Mouse (Mus musculus) A20 (cell line): ENCODE measurements around the gene Cyp2s1.

Experiments used
- DNase-seq: peaks from one replicate; pipeline ENCODE4 v3.0.0-alpha.2; 2011; ENCODE audit warnings: low read depth, low spot score

Gene Cyp2s1

DNA sequence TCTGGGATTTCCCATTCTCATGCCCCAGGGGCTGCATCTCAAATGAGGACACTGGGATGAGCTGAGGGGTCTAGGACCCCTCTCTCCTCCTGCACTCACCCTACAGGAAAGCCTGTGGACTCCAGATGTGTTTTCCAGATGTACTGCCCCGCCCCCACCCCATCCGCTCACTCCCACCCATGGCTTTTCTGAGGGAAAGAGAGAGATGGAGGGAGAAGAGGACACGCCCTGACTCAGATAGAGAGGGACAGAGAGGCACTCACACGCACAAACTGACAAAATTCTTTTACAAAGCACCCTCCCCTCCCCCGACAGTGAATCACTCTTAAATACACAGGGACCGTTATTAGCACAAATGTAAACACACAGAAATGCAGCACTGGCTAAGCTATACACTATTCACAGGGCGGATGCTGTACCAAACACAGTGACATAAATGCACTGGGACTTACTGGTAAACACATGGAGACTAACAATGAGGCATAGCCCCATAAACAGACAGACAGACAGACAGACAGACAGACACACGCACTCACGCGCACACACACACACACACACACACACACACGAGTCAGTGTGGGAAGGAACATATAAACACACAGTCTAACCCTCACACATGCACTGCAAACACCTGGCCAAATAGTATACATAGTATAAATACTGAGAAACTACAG lies 34.6 kb downstream of the Cyp2s1 start:
- DNase-seq, result no peak

DNA sequence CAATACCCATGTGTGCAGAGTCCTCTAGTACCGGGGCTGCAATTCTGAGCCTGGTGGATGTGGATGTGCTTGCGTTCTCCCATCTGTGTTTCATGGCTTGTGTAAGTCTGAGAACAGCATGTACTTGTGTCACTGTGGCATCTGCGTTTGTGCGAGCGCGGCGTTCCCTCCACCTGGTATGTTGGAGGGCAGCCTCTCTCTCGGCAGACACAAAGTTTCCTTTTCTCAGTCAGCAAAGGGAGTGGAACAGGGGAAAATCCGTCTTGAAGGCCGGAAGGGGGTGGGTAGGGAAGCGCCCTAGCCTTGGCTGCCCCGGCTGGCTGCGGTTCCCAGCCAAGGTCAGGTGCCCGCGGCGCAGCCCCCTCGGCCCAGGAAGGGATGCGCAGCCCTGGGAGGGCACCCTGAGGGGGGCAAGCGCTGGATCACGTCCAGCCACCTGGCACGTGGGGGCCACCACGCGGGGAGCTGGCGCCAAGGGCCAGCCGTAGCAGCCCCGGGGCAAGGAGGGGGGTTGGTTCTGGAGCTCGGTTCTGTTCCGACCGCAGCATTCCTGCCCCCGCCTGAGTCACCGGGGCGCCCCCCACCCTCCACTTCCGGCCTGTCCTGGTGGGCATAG lies 35.3 kb downstream of the Cyp2s1 start:
- no peak for DNase-seq

- no peak for DNase-seq
These were observed 36.0 kb downstream of the Cyp2s1 start for GRCm38 (mm10) chr7:25780753-25781152.

- DNase-seq, result no peak
These were observed 36.7 kb downstream of the Cyp2s1 start for GRCm38 (mm10) chr7:25780021-25780420.

DNA sequence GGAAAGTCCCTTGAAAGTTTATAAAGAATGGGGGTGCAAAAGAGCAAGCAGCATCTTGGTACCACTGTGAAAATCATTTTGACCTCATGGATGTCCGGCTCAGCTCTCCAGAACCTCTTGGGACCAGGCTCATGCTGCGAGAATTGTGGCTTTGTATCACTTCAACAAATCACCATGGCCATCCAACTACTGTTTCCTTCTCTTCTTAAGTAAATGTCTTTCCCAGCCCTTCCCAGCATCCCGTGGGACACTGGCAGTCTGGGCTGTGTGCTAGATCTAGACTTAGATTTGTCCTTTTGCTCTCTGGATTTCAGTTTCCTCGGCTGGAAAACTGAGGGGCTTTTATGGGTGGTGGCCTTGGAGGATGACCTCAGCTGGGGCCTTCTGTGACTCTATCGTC lies 48.5 kb downstream of the Cyp2s1 start:
- DNase-seq, result no peak

GRCm38 (mm10) chr7:25766108-25766507 lies 50.6 kb downstream of the Cyp2s1 start:
- no peak for DNase-seq

DNA sequence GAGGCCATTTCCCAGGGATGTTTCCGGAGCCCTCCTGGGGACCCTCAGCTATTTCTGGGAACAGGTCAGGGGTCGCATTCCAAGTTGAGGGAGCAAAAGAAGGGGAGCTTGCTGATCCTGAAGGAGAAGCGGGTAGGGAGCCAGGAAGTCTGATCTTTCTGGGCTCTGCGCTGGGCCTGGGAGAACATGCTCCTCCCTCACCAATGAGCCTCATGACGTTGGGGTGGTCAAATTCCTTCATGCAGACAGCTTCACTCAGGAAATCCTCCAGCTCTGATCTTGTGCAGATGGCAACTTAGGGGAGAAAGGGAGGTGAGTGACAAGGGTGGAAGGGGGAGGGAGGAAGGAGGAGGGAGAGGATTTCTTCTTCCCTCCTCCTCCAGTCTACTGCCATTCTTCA lies 52.5 kb downstream of the Cyp2s1 start:
- no peak for DNase-seq

GRCm38 (mm10) chr7:25763678-25764077 lies 53.0 kb downstream of the Cyp2s1 start:
- no peak for DNase-seq

- no peak for DNase-seq
These were observed 55.4 kb downstream of the Cyp2s1 start for GRCm38 (mm10) chr7:25761354-25761753.

DNA sequence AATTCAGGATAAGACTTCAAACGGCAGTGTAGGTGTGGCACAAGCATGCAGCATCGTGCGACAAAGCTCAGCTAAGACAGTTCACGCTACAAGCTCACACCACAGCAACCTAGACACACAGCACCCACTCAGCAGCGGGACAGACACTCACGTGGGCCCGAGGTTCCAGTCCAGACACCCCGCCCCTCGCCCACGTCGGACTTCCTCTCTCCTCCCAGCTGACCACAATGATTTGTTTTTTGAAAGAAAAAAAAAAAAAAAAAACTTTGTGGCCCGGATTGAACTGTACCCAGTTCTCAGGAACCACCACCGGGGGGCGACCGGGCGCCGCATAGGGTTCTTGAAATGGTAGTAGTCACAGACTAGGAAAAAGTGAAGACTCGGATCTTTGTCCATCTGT lies 60.7 kb downstream of the Cyp2s1 start:
- DNase-seq, result peak; percentile 92

DNA sequence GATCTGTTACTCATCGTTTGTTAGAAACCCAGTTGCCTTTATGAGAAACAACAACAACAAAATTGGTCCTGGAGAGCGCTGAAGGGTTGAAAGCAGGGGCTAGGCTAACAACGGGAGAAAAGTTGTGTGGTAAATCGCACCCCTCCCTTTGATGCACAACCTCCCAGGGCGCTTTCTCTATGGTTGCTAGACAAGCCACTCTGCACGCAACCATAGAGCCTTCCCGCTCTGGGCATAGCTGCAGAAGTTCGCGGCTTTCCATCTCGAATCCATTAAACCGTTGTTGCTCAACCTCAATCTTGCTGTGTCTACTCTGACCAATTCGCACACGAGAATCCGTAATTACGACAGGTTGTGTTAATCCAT lies 61.3 kb downstream of the Cyp2s1 start:
- no peak for DNase-seq

DNA sequence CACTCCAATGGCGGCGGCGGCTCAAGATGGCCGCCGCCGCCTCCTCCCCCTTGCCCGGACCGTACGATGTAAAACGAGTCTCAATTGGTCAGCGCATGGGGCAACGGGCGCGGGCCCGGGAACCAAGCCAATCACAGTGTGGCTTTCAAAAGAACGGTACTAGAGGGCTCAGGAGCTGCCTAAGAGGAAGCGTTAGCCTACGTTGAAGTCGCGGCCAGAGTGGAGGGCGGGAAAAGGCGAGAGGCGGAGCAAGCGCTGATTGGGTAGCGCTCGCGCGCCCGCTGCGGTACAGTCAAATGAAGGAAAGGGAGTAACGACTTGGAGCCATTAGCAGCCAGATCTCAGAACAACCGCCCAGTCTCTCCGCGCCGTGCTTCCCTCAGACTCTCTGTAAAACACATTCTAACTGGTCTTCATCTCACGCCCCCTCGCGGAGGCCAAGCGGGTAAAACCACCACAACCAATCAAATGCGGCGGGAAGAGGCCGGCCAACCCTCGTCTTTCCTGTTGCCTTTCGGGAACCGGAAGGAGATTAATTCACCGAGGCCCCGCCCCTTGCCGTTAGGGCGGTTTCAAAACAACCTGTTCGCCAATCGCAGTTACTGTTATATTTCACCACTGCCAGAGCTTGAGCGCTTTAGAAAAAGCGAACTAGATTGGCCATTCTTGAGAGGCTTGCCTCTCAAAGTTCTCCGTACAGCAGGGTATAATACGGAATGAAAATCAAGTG lies 61.8 kb downstream of the Cyp2s1 start, which contains the start of gene Hnrnpul1:
Hnrnpul1 (minus strand) TSS at position 20 of the 730 bp plus-strand sequence.
- DNase-seq, result peak; percentile 100

DNA sequence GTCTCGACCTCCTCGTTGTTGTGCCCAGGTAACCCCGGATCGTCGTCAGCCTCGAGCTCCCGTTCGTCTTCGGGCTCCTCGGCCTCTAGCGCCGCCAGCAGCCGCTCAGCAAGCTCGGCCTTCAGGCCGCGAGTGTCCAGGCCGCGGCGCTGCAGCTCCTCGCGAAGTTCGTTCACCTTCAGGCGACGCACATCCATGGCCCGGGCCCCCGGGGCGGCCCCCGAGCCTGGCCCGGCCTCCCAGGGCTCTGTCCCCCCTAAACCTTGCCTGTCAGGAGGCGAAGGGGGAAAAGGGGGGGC lies 62.3 kb downstream of the Cyp2s1 start:
- no peak for DNase-seq

DNA sequence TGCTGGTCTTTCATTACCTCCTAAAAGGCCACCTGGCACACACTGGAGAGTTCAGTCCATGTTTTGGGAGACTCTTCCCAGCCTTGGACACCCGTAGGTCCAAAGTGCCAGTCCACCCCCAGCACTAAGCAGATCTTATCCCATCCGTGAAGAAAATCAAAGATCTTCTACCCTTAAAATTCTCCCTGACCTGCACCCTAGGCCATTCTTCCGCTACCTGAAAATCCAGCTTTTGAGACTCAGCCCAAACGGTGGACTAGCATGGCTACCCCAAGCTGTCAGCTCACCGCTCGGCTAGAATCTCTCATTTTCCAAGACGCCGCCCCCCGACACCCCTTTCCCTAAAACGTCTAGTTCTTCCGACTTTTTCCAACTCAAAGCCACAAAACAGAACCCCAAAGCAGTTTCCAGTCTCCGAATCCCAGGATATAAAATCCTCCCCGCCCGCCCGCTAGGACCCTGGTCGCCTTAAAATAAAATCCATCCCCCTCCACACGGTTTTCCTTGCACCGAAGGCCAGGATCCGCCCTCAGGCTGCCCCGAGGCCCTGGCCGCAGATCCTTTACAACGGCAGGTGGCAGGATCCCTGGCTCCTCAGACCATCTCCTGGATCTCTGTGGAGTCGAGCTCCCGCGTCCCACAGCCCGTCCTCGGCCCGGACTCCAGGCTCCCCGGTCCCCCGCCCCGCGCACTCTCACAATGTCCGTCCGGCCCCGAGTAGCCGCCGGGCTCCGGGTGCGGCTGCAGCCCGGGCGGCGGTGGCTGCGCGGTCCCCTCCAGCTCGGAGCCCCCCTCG lies 62.9 kb downstream of the Cyp2s1 start:
- peak; percentile 15 for DNase-seq

DNA sequence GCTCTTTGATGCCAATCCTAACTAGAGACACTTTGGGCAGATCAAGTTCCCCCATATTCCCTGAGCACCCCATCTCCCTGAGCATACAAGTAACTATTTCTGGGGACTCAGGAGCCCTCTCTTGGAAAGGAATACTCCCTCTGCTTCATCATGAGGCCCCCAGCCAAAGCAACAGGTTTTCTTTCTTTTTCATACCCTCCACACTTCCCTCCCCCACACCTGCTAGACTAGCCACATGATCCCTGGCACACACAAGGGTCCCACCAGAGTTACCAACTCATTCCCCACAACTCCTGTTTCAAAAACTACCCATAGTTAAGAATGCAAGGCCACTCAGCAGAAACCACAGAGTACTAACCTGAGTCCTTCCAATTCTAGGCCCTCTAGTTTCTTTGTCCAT lies 63.6 kb downstream of the Cyp2s1 start:
- peak; percentile 22 for DNase-seq
